Mouse (Mus musculus): ENCODE results near the gene Gm13023. TPM values are rescaled to one million over a fixed set of nuclear protein-coding genes. Genes with fewer than 3 reads are reported as not detected.
"Not testable (repeated sequence)": the region's sequence is repeated elsewhere in the genome, so short reads cannot be mapped to it uniquely, and the experiment has no call there.

The Gm13023 gene
- not detected in 2 replicates for total RNA-seq (2012; rRNA removed)
- not detected in 2 replicates for total RNA-seq (2014; rRNA removed)
- not detected in 2 replicates for polyA plus RNA-seq (2012; ENCODE audit: insufficient read length, low read depth)

DNA sequence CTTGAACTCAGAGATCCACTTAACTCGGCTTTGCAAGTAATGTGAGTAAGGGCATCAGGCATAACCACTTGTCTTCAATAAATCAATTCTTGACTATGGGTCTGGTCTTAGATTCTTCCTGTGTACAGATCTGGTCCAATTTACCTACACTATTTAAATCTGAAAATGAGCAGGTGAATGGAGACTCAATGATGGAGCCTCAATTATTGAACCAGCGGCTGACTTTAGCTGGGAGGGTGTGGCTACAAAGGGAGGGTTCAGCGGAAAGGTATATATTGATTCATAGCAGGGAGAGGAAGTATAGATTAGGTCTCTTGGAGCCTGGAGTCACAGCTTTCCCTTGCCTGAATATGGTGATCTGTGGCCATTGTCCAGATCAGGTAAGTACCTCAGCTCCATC lies at the start of gene Gm13023:
Gene Gm13023, plus strand, starts transcription at position 301 of the 400 bp plus-strand sequence.
- H3K27ac ChIP-seq (ENCODE audit: insufficient read depth, low read depth); dilution Hi-C loops (cut with MboI; ENCODE audit: extremely low pct_ligation_motif_present, extremely low pct_unique_long_range_greater_than_20kb, low sequenced_read_pairs); DNase-seq (ENCODE audit: extremely low read depth); H3K36me3 ChIP-seq (replicated peaks in 1 of 2; ENCODE audit: control insufficient read depth in 1 of 2, insufficient read depth in 1 of 2, low read length in 1 of 2); H3K9me3 ChIP-seq (replicated peaks; ENCODE audit: low read length); H3K27me3 ChIP-seq (replicated peaks); H3K4me1 ChIP-seq (ENCODE audit: control insufficient read depth in 1 of 2, insufficient read depth in 2 of 2); H3K4me2 ChIP-seq (ENCODE audit: insufficient read depth, low read depth, poor library complexity, severe bottlenecking); H3K9ac ChIP-seq (ENCODE audit: insufficient read depth, low read depth); H3K4me3 ChIP-seq (replicated peaks in 1 of 3; ENCODE audit: low read depth in 2 of 3, low read length in 2 of 3, poor library complexity in 1 of 3); in situ Hi-C loops (cut with MboI; ENCODE audit: low pct_ligation_motif_present, low pct_unique_long_range_greater_than_20kb, low sequenced_read_pairs); H3K79me2 ChIP-seq (replicated peaks; ENCODE audit: control insufficient read depth, extremely low read depth, insufficient read depth, poor library complexity, severe bottlenecking): not testable (repeated sequence)

DNA sequence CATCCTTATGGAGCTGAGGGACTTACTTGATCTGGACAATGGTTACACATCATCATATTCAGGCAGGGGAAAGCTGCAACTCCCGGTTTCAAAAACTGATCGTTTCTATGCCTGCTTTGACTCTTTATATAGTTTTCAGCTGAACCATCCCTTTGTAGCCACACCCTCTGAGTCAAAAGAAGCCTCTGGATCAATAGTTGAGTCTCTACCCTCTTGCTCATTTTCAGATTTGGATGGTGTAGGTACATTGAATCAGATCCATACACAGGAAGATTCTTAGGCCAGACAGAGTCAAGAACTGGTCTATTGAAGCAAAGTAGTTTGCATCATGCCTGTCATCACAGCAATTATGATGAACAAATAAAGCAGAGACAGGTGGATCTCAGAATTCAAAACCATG lies 26.8 kb downstream of the Gm13023 start, which contains the start of gene Gm13084:
Gene Gm13084, minus strand, starts transcription at position 101 of the 400 bp plus-strand sequence.
- Histone ChIP-seq H3K4me3 (replicated peaks in 1 of 3; ENCODE audit: low read depth in 2 of 3, low read length in 2 of 3, poor library complexity in 1 of 3) (no peak within 1 kb of the TSS), H3K9ac (ENCODE audit: insufficient read depth, low read depth) (no peak within 1 kb of the TSS), H3K27ac (ENCODE audit: insufficient read depth, low read depth) (no peak within 1 kb of the TSS), H3K4me2 (ENCODE audit: insufficient read depth, low read depth, poor library complexity, severe bottlenecking) (no peak within 1 kb of the TSS), H3K4me1 (ENCODE audit: control insufficient read depth in 1 of 2, insufficient read depth in 2 of 2) (no peaks in the 10 kb centered on the region), H3K36me3 (replicated peaks in 1 of 2; ENCODE audit: control insufficient read depth in 1 of 2, insufficient read depth in 1 of 2, low read length in 1 of 2) (no peaks in the 10 kb centered on the region), H3K79me2 (replicated peaks; ENCODE audit: control insufficient read depth, extremely low read depth, insufficient read depth, poor library complexity, severe bottlenecking) (no peaks in the 10 kb centered on the region), H3K27me3 (replicated peaks) (no peaks in the 10 kb centered on the region), H3K9me3 (replicated peaks; ENCODE audit: low read length) (peaks cover 3% of the 10 kb centered on the region)
- dilution Hi-C loops (cut with MboI; ENCODE audit: extremely low pct_ligation_motif_present, extremely low pct_unique_long_range_greater_than_20kb, low sequenced_read_pairs): no loop called here
- TF ChIP-seq POLR2A (IDR thresholded peaks at IDR 0.05; ENCODE audit: low read depth, low read length): no peak
- no peak for TF ChIP-seq NRF1 (IDR thresholded peaks at IDR 0.05; ENCODE audit: low read depth, low read length)
- TF ChIP-seq ZNF384 (IDR thresholded peaks at IDR 0.05; ENCODE audit: low read depth, low read length): no peak
- TF ChIP-seq EP300 (IDR thresholded peaks at IDR 0.05; ENCODE audit: low read length): no peak
- no peak for TF ChIP-seq CHD1 (IDR thresholded peaks at IDR 0.05; ENCODE audit: low read depth, low read length)
- TF ChIP-seq RAD21 (IDR thresholded peaks at IDR 0.05; ENCODE audit: low read depth, low read length): no peak
- TF ChIP-seq RCOR1 (conservative IDR thresholded peaks at IDR 0.05; ENCODE audit: low read depth, low read length): no peak
- TF ChIP-seq CTCF (conservative IDR thresholded peaks at IDR 0.05 in 1 of 2, IDR thresholded peaks at IDR 0.05 in 1 of 2; ENCODE audit: low read depth in 2 of 2, low read length in 2 of 2): no peak
- TF ChIP-seq ELF1 (IDR thresholded peaks at IDR 0.05; ENCODE audit: low read depth, low read length): no peak
- no peak for TF ChIP-seq TCF12 (IDR thresholded peaks at IDR 0.05; ENCODE audit: low read depth, low read length)
- no peak for TF ChIP-seq SMC3 (IDR thresholded peaks at IDR 0.05; ENCODE audit: low read depth, low read length)
- no peak for TF ChIP-seq UBTF (IDR thresholded peaks at IDR 0.05; ENCODE audit: low read depth, low read length)
- TF ChIP-seq POLR2AphosphoS2 (IDR thresholded peaks at IDR 0.05; ENCODE audit: low read depth, low read length): no peak
- TF ChIP-seq MXI1 (IDR thresholded peaks at IDR 0.05; ENCODE audit: low read depth, low read length): no peak
- no peak for TF ChIP-seq USF1 (IDR thresholded peaks at IDR 0.05; ENCODE audit: low read depth, low read length)
- no peak for TF ChIP-seq MYC (IDR thresholded peaks at IDR 0.05; ENCODE audit: low read depth, low read length)
- TF ChIP-seq IRF4 (IDR thresholded peaks at IDR 0.05; ENCODE audit: low read depth, low read length): no peak
- TF ChIP-seq CHD2 (IDR thresholded peaks at IDR 0.05; ENCODE audit: low read length): no peak
- in situ Hi-C loops (cut with MboI; ENCODE audit: low pct_ligation_motif_present, low pct_unique_long_range_greater_than_20kb, low sequenced_read_pairs): no loop called here
- DNase-seq (ENCODE audit: extremely low read depth): no peak

Other genes with a start within 250 kb of the Gm13023 start
- gene BC080695, start 237.7 kb upstream of the Gm13023 start, total RNA-seq (2012; rRNA removed): not detected in 2 replicates
- not detected in 2 replicates for gene BC080695, start 237.7 kb upstream of the Gm13023 start, total RNA-seq (2014; rRNA removed)
- gene BC080695, start 237.7 kb upstream of the Gm13023 start, polyA plus RNA-seq (2012; ENCODE audit: insufficient read length, low read depth): not detected in 2 replicates
- gene Gm13057, start 237.6 kb upstream of the Gm13023 start, total RNA-seq (2012; rRNA removed): not detected in 2 replicates
- gene Gm13057, start 237.6 kb upstream of the Gm13023 start, total RNA-seq (2014; rRNA removed): not detected in 2 replicates
- not detected in 2 replicates for gene Gm13057, start 237.6 kb upstream of the Gm13023 start, polyA plus RNA-seq (2012; ENCODE audit: insufficient read length, low read depth)
- not detected in 2 replicates for gene Gm13083, start 174.3 kb upstream of the Gm13023 start, total RNA-seq (2012; rRNA removed)
- not detected in 2 replicates for gene Gm13083, start 174.3 kb upstream of the Gm13023 start, total RNA-seq (2014; rRNA removed)
- not detected in 2 replicates for gene Gm13083, start 174.3 kb upstream of the Gm13023 start, polyA plus RNA-seq (2012; ENCODE audit: insufficient read length, low read depth)
- not detected in 2 replicates for gene Gm13088, start 132.1 kb upstream of the Gm13023 start, total RNA-seq (2012; rRNA removed)
- gene Gm13088, start 132.1 kb upstream of the Gm13023 start, total RNA-seq (2014; rRNA removed): not detected in 2 replicates
- gene Gm13088, start 132.1 kb upstream of the Gm13023 start, polyA plus RNA-seq (2012; ENCODE audit: insufficient read length, low read depth): not detected in 2 replicates
- not detected in 2 replicates for gene Gm13089, start 86.6 kb upstream of the Gm13023 start, total RNA-seq (2012; rRNA removed)
- not detected in 2 replicates for gene Gm13089, start 86.6 kb upstream of the Gm13023 start, total RNA-seq (2014; rRNA removed)
- not detected in 2 replicates for gene Gm13089, start 86.6 kb upstream of the Gm13023 start, polyA plus RNA-seq (2012; ENCODE audit: insufficient read length, low read depth)
- not detected in 2 replicates for gene Gm13078, start 69.9 kb upstream of the Gm13023 start, total RNA-seq (2012; rRNA removed)
- not detected in 2 replicates for gene Gm13078, start 69.9 kb upstream of the Gm13023 start, total RNA-seq (2014; rRNA removed)
- not detected in 2 replicates for gene Gm13078, start 69.9 kb upstream of the Gm13023 start, polyA plus RNA-seq (2012; ENCODE audit: insufficient read length, low read depth)
- not detected in 2 replicates for gene Gm13084, start 26.7 kb downstream of the Gm13023 start, total RNA-seq (2012; rRNA removed)
- gene Gm13084, start 26.7 kb downstream of the Gm13023 start, total RNA-seq (2014; rRNA removed): not detected in 2 replicates
- gene Gm13084, start 26.7 kb downstream of the Gm13023 start, polyA plus RNA-seq (2012; ENCODE audit: insufficient read length, low read depth): not detected in 2 replicates
- gene Gm13103, start 57.1 kb downstream of the Gm13023 start, total RNA-seq (2012; rRNA removed): not detected in 2 replicates
- not detected in 2 replicates for gene Gm13103, start 57.1 kb downstream of the Gm13023 start, total RNA-seq (2014; rRNA removed)
- not detected in 2 replicates for gene Gm13103, start 57.1 kb downstream of the Gm13023 start, polyA plus RNA-seq (2012; ENCODE audit: insufficient read length, low read depth)
- not detected in 2 replicates for gene Pramef6, start 111.0 kb downstream of the Gm13023 start, total RNA-seq (2012; rRNA removed)
- gene Pramef6, start 111.0 kb downstream of the Gm13023 start, total RNA-seq (2014; rRNA removed): not detected in 2 replicates
- gene Pramef6, start 111.0 kb downstream of the Gm13023 start, polyA plus RNA-seq (2012; ENCODE audit: insufficient read length, low read depth): not detected in 2 replicates
- gene Pramef25, start 161.7 kb downstream of the Gm13023 start, total RNA-seq (2012; rRNA removed): 0.08 TPM in 1 of 2 replicates, not detected in the other
- not detected in 2 replicates for gene Pramef25, start 161.7 kb downstream of the Gm13023 start, total RNA-seq (2014; rRNA removed)
- not detected in 2 replicates for gene Pramef25, start 161.7 kb downstream of the Gm13023 start, polyA plus RNA-seq (2012; ENCODE audit: insufficient read length, low read depth)
- gene Gm13101, start 177.6 kb downstream of the Gm13023 start, total RNA-seq (2012; rRNA removed): not detected in 2 replicates
- not detected in 2 replicates for gene Gm13101, start 177.6 kb downstream of the Gm13023 start, total RNA-seq (2014; rRNA removed)
- not detected in 2 replicates for gene Gm13101, start 177.6 kb downstream of the Gm13023 start, polyA plus RNA-seq (2012; ENCODE audit: insufficient read length, low read depth)
- not detected in 2 replicates for gene Pramef17, start 205.0 kb downstream of the Gm13023 start, total RNA-seq (2012; rRNA removed)
- not detected in 2 replicates for gene Pramef17, start 205.0 kb downstream of the Gm13023 start, total RNA-seq (2014; rRNA removed)
- gene Pramef17, start 205.0 kb downstream of the Gm13023 start, polyA plus RNA-seq (2012; ENCODE audit: insufficient read length, low read depth): not detected in 2 replicates

Measured in CH12.LX (cell line).